Mouse (Mus musculus): ENCODE data around the gene Blmh. TPM values are rescaled to one million over a fixed set of nuclear protein-coding genes. Genes with fewer than 3 reads are reported as not detected.

Gene Blmh
- polyA plus RNA-seq, 1 experiment from 2014 or later, result 196 TPM

- peaks cover 61% of the 10 kb centered on the region for H3K4me1 ChIP-seq (ENCODE audit: insufficient read depth, low read length)
- WGBS, result 47% methylated on average over 1 of the region's 1 CpGs
These were observed 27.5 kb upstream of the Blmh start for GRCm38 (mm10) chr11:76897126-76897525.

DNA sequence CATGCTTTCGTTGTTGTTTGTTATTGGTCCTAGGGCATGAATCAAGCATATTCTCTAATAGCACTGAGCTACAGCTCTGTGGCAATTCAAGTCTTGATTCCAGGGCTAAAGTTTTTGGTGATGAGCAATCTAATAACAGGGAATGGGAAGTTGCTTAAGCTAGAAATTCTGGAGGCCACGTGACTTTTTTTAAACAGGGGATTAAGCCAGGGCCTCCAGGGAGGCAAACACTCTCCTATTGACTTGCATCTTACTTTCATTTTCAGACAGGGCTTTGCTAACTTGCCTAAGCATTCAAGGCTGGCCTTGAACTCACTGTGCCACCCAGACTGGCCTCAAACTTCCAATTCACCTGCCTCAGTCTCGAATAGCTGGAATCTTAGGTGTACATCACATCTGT lies 26.7 kb upstream of the Blmh start:
- Histone ChIP-seq H3K4me3 (ENCODE audit: low read length) (no peak overlapping the region), H3K4me2 (replicated peaks; ENCODE audit: low read depth, low read length) (no peak overlapping the region), H3K9ac (replicated peaks; ENCODE audit: low read length) (no peak overlapping the region), H3K4me1 (ENCODE audit: insufficient read depth, low read length) (peaks cover 58% of the 10 kb centered on the region), H3K36me3 (ENCODE audit: insufficient read depth, low read length) (no peaks in the 10 kb centered on the region), H3K27me3 (ENCODE audit: insufficient read depth, low read length) (no peaks in the 10 kb centered on the region), H3K27ac (ENCODE audit: low read length) (peak overlapping the region; percentile 34; the same call in 1 of the 2 replicates), H3K9me3 (ENCODE audit: low read length) (no peaks in the 10 kb centered on the region)
- 44% methylated on average over 3 of the region's 3 CpGs for WGBS
- ATAC-seq (ENCODE audit: low FRiP score, low TSS enrichment), result no peak

More at GRCm38 (mm10) chr11:76897126-76897525, 27.5 kb upstream of the Blmh start:
- no peak overlapping the region for H3K4me3 ChIP-seq (ENCODE audit: low read length)
- H3K27ac ChIP-seq (ENCODE audit: low read length), result peak overlapping the region; percentile 48
- H3K9me3 ChIP-seq (ENCODE audit: low read length), result no peaks in the 10 kb centered on the region
- no peaks in the 10 kb centered on the region for H3K36me3 ChIP-seq (ENCODE audit: insufficient read depth, low read length)
- H3K27me3 ChIP-seq (ENCODE audit: insufficient read depth, low read length), result no peaks in the 10 kb centered on the region
- H3K9ac ChIP-seq (replicated peaks; ENCODE audit: low read length), result no peak overlapping the region
- no peak for ATAC-seq (ENCODE audit: low FRiP score, low TSS enrichment)
- no peak overlapping the region for H3K4me2 ChIP-seq (replicated peaks; ENCODE audit: low read depth, low read length)

- Histone ChIP-seq H3K4me3 (ENCODE audit: low read length) (no peak overlapping the region), H3K27ac (ENCODE audit: low read length) (peak overlapping the region; percentile 34; the same call in 1 of the 2 replicates)
These were observed 25.9 kb upstream of the Blmh start for GRCm38 (mm10) chr11:76898751-76899150.

GRCm38 (mm10) chr11:76899758-76900738 lies 24.6 kb upstream of the Blmh start:
- Histone ChIP-seq H3K9ac (replicated peaks; ENCODE audit: low read length) (no peak overlapping the region), H3K27me3 (ENCODE audit: insufficient read depth, low read length) (no peaks in the 10 kb centered on the region), H3K9me3 (ENCODE audit: low read length) (no peaks in the 10 kb centered on the region), H3K27ac (ENCODE audit: low read length) (no peak overlapping the region), H3K4me2 (replicated peaks; ENCODE audit: low read depth, low read length) (no peak overlapping the region), H3K36me3 (ENCODE audit: insufficient read depth, low read length) (no peaks in the 10 kb centered on the region), H3K4me3 (ENCODE audit: low read length) (no peak overlapping the region), H3K4me1 (ENCODE audit: insufficient read depth, low read length) (peaks cover 39% of the 10 kb centered on the region)
- 64% methylated on average over 5 of the region's 5 CpGs for WGBS
- no peak for ATAC-seq (ENCODE audit: low FRiP score, low TSS enrichment)

More at GRCm38 (mm10) chr11:76898751-76899150, 25.9 kb upstream of the Blmh start:
- Histone ChIP-seq H3K36me3 (ENCODE audit: insufficient read depth, low read length) (no peaks in the 10 kb centered on the region), H3K27me3 (ENCODE audit: insufficient read depth, low read length) (no peaks in the 10 kb centered on the region), H3K9ac (replicated peaks; ENCODE audit: low read length) (no peak overlapping the region), H3K9me3 (ENCODE audit: low read length) (no peaks in the 10 kb centered on the region), H3K4me1 (ENCODE audit: insufficient read depth, low read length) (peaks cover 50% of the 10 kb centered on the region), H3K4me2 (replicated peaks; ENCODE audit: low read depth, low read length) (no peak overlapping the region)
- 73% methylated on average over 3 of the region's 3 CpGs for WGBS
- ATAC-seq (ENCODE audit: low FRiP score, low TSS enrichment), result no peak

GRCm38 (mm10) chr11:76901579-76902361 lies 22.8 kb upstream of the Blmh start, which contains the start of gene Tmigd1:
Gene Tmigd1 (plus strand): TSS chr11:76902159.
- 77% methylated on average over 7 of the region's 7 CpGs for WGBS
- H3K27ac ChIP-seq (ENCODE audit: low read length), result no peak within 1 kb of the TSS
- peaks cover 22% of the 10 kb centered on the region for H3K4me1 ChIP-seq (ENCODE audit: insufficient read depth, low read length)
- no peaks in the 10 kb centered on the region for H3K9me3 ChIP-seq (ENCODE audit: low read length)
- no peak for ATAC-seq (ENCODE audit: low FRiP score, low TSS enrichment)
- no peaks in the 10 kb centered on the region for H3K27me3 ChIP-seq (ENCODE audit: insufficient read depth, low read length)
- no peak within 1 kb of the TSS for H3K4me2 ChIP-seq (replicated peaks; ENCODE audit: low read depth, low read length)
- H3K4me3 ChIP-seq (ENCODE audit: low read length), result no peak within 1 kb of the TSS
- H3K9ac ChIP-seq (replicated peaks; ENCODE audit: low read length), result no peak within 1 kb of the TSS
- no peaks in the 10 kb centered on the region for H3K36me3 ChIP-seq (ENCODE audit: insufficient read depth, low read length)

DNA sequence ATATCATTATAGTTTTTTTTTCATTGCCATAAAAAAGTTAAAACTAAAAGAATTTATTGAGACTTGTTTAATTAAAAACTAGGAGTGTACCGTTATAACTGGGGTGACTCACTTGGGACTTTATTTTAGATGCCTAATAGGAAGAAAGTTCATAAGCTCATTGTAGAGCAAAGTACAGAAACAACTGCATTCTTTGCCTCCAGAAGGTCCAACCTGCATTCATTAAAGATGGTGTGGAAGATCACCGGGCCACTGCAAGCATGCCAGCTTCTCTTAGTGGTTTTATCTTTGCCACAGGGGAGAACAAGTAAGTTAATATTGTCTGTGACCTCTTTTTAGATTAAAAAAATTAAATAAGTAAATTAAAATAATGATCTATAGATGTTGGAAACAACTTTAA lies 20.3 kb upstream of the Blmh start:
- no peaks in the 10 kb centered on the region for H3K9me3 ChIP-seq (ENCODE audit: low read length)
- no peak overlapping the region for H3K9ac ChIP-seq (replicated peaks; ENCODE audit: low read length)
- no peaks in the 10 kb centered on the region for H3K36me3 ChIP-seq (ENCODE audit: insufficient read depth, low read length)
- no peak for ATAC-seq (ENCODE audit: low FRiP score, low TSS enrichment)
- no peak overlapping the region for H3K27ac ChIP-seq (ENCODE audit: low read length)
- 0 out of 2 replicates have a peak, but pooled peaks cover 3% of the 10 kb centered on the region for H3K4me1 ChIP-seq (ENCODE audit: insufficient read depth, low read length)
- H3K27me3 ChIP-seq (ENCODE audit: insufficient read depth, low read length), result no peaks in the 10 kb centered on the region
- H3K4me2 ChIP-seq (replicated peaks; ENCODE audit: low read depth, low read length), result no peak overlapping the region
- no peak overlapping the region for H3K4me3 ChIP-seq (ENCODE audit: low read length)
- WGBS, result 72% methylated on average over 2 of the region's 2 CpGs

DNA sequence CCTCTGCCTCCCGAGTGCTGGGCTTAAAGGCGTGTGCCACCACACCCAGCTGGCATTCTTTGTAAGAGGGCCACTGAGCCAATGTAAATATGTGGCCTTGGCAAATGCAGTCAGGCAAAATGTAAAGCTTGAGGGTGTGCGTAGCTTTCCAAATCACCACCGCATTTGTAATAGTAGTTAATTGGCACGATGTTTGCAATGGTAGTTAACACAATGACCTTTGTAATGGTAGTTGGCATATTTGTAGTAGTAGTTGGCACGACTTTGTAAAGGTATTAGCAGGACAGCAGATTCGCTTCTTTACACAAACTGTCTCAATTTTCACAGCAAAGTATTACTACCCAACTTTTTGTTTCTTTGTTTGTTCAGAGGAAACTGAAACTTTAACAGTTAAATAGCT lies 16.0 kb upstream of the Blmh start:
- H3K36me3 ChIP-seq (ENCODE audit: insufficient read depth, low read length), result no peaks in the 10 kb centered on the region
- H3K4me3 ChIP-seq (ENCODE audit: low read length), result no peak overlapping the region
- peaks cover 30% of the 10 kb centered on the region for H3K4me1 ChIP-seq (ENCODE audit: insufficient read depth, low read length)
- no peaks in the 10 kb centered on the region for H3K9me3 ChIP-seq (ENCODE audit: low read length)
- no peak overlapping the region for H3K27ac ChIP-seq (ENCODE audit: low read length)
- H3K27me3 ChIP-seq (ENCODE audit: insufficient read depth, low read length), result no peaks in the 10 kb centered on the region
- no peak overlapping the region for H3K9ac ChIP-seq (replicated peaks; ENCODE audit: low read length)
- ATAC-seq (ENCODE audit: low FRiP score, low TSS enrichment), result no peak
- WGBS, result 83% methylated on average over 7 of the region's 7 CpGs
- H3K4me2 ChIP-seq (replicated peaks; ENCODE audit: low read depth, low read length), result no peak overlapping the region

DNA sequence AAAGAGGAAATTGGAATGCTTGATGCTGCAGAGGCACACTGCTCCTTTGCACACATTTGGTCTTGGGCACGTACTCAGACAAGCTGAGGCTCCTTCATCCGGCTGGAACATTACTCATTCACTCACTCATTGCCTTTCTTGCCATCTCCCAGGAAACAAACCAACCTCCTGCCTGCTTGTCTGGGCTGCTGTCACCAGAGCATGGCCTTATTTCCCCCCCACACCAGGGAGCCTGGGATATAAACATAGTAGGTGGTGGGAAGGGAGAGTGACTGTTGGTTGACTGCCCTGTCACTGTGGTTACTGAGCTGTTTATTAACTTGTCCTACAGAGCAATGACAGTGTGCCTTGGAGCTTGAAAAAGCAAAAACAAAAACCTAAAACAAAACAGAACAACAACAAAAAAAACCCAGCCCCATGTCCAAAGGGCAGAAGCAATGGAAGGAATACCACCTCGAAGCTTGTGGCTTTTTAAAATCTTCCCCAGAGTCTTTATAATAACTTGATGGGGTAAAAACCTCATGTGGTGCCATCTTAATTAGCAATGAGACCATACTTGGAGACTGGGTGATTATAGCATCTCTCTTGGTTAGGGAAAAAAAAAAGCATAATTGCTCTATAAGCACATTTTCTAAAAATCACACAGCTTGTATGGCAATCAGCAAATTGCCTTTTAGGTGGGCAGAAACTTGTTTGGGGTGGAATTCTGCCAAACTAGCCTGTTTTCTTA lies 13.1 kb upstream of the Blmh start:
- H3K36me3 ChIP-seq (ENCODE audit: insufficient read depth, low read length), result no peaks in the 10 kb centered on the region
- no peaks in the 10 kb centered on the region for H3K9me3 ChIP-seq (ENCODE audit: low read length)
- H3K4me3 ChIP-seq (ENCODE audit: low read length), result no peak overlapping the region
- H3K27me3 ChIP-seq (ENCODE audit: insufficient read depth, low read length), result no peaks in the 10 kb centered on the region
- ATAC-seq (ENCODE audit: low FRiP score, low TSS enrichment), result peak; percentile 90
- H3K4me2 ChIP-seq (replicated peaks; ENCODE audit: low read depth, low read length), result no peak overlapping the region
- H3K9ac ChIP-seq (replicated peaks; ENCODE audit: low read length), result no peak overlapping the region
- peaks cover 41% of the 10 kb centered on the region for H3K4me1 ChIP-seq (ENCODE audit: insufficient read depth, low read length)
- WGBS, result 42% methylated on average over 3 of the region's 3 CpGs
- H3K27ac ChIP-seq (ENCODE audit: low read length), result peak overlapping the region; percentile 69

DNA sequence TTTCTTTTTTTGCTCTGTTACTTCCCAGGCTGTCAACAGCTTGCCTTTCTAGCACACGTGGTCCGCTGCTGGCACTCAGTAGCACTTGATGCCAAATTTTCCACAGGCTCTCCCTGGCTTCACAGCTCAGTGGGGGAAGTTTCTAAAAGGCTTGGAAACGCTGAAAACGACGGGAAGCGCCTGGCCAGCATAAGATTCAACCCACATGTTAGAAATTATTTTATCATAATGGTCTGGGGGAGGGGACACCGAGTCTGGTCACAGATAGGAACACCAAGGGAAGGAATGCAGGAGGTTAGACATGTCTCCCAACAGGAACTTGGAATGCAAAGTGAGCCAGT lies 12.6 kb upstream of the Blmh start:
- Histone ChIP-seq H3K9ac (replicated peaks; ENCODE audit: low read length) (no peak overlapping the region), H3K9me3 (ENCODE audit: low read length) (no peaks in the 10 kb centered on the region), H3K27me3 (ENCODE audit: insufficient read depth, low read length) (no peaks in the 10 kb centered on the region), H3K36me3 (ENCODE audit: insufficient read depth, low read length) (no peaks in the 10 kb centered on the region), H3K4me1 (ENCODE audit: insufficient read depth, low read length) (peaks cover 46% of the 10 kb centered on the region), H3K4me2 (replicated peaks; ENCODE audit: low read depth, low read length) (no peak overlapping the region), H3K27ac (ENCODE audit: low read length) (peak overlapping the region; percentile 69), H3K4me3 (ENCODE audit: low read length) (no peak overlapping the region)
- no peak for ATAC-seq (ENCODE audit: low FRiP score, low TSS enrichment)
- 39% methylated on average over 7 of the region's 7 CpGs for WGBS

Measured in kidney, embryonic 16.5 days (tissue).